Mouse (Mus musculus) myocyte (in vitro differentiated cells): Measurements from ENCODE around the gene Hoxd10. TPM values are rescaled to one million over a fixed set of nuclear protein-coding genes. Genes with fewer than 3 reads are reported as not detected.

ENCODE experiments used
- H3K27me3 ChIP-seq: one replicate; pipeline ENCODE4 v1.6.1; 2011; ENCODE audit not compliant: control insufficient read depth, insufficient read depth, insufficient read length
- H3K36me3 ChIP-seq: one replicate; pipeline ENCODE4 v1.6.1; 2011; ENCODE audit not compliant: control insufficient read depth, insufficient read depth
- H3K4me2 ChIP-seq: one replicate; pipeline ENCODE4 v1.6.1; 2011; ENCODE audit warnings: low read depth, control low read depth
- H3K4me3 ChIP-seq: one replicate; pipeline ENCODE4 v1.5.1; 2011; ENCODE audit warnings: mild to moderate bottlenecking, control low read depth, moderate library complexity
- H3K79me2 ChIP-seq: one replicate; pipeline ENCODE4 v1.6.1; 2011; ENCODE audit not compliant: control insufficient read depth, insufficient read depth
- H3ac ChIP-seq: one replicate; pipeline ENCODE4 v1.6.1; 2011; ENCODE audit not compliant: control insufficient read depth, insufficient read length
- CEBPB ChIP-seq: IDR thresholded peaks from 2 replicates; pipeline ENCODE4 v1.6.1; 2011; ENCODE audit warnings: mild to moderate bottlenecking, moderate library complexity; ENCODE audit not compliant: poor library complexity, insufficient read depth, severe bottlenecking
- E2F4 ChIP-seq: IDR thresholded peaks from one replicate; pipeline ENCODE4 v1.6.1; 2011; ENCODE audit warnings: mild to moderate bottlenecking, control low read depth, moderate library complexity; ENCODE audit not compliant: insufficient read depth
- MAX ChIP-seq: IDR thresholded peaks from one replicate; pipeline ENCODE4 v1.6.1; 2011; ENCODE audit warnings: low read depth, mild to moderate bottlenecking, control low read depth
- MYOD1 ChIP-seq, 3 experiments: IDR thresholded peaks; one replicate each; pipeline ENCODE4 v1.6.1; 2011; ENCODE audit warnings: control low read depth in 2 of 3, low read depth in 2 of 3, mild to moderate bottlenecking in 2 of 3, moderate library complexity in 1 of 3; ENCODE audit not compliant: insufficient read length in 2 of 3, control insufficient read depth in 1 of 3
- MYOG ChIP-seq, 3 experiments: IDR thresholded peaks; one replicate each; pipeline ENCODE4 v1.6.1; 2011; ENCODE audit warnings: control low read depth in 2 of 3, low read depth in 2 of 3, mild to moderate bottlenecking in 2 of 3; ENCODE audit not compliant: insufficient read length in 2 of 3, control insufficient read depth in 1 of 3, insufficient read depth in 1 of 3
- POLR2A ChIP-seq: IDR thresholded peaks from one replicate; pipeline ENCODE4 v1.6.1; 2011; ENCODE audit warnings: low read depth, mild to moderate bottlenecking, control low read depth, moderate library complexity; ENCODE audit not compliant: insufficient read length
- POLR2AphosphoS2 ChIP-seq: IDR thresholded peaks from one replicate; pipeline ENCODE4 v1.6.1; 2011; ENCODE audit warnings: low read depth, control low read depth; ENCODE audit not compliant: insufficient read length
- REST ChIP-seq: IDR thresholded peaks from one replicate; pipeline ENCODE4 v1.6.1; 2011; ENCODE audit warnings: mild to moderate bottlenecking, control low read depth, moderate library complexity; ENCODE audit not compliant: insufficient read depth, insufficient read length
- SRF ChIP-seq: IDR thresholded peaks from one replicate; pipeline ENCODE4 v1.6.1; 2011; ENCODE audit warnings: low read depth; ENCODE audit not compliant: control insufficient read depth, insufficient read length
- TCF12 ChIP-seq: IDR thresholded peaks from one replicate; pipeline ENCODE4 v1.6.1; 2011; ENCODE audit warnings: mild to moderate bottlenecking, control low read depth; ENCODE audit not compliant: poor library complexity, insufficient read depth, severe bottlenecking
- TCF3 ChIP-seq: IDR thresholded peaks from one replicate; pipeline ENCODE4 v1.6.1; 2011; ENCODE audit warnings: low read depth, control low read depth; ENCODE audit not compliant: insufficient read length
- USF1 ChIP-seq: IDR thresholded peaks from one replicate; pipeline ENCODE4 v1.6.1; 2011; ENCODE audit warnings: low read depth, mild to moderate bottlenecking, control low read depth, moderate library complexity
- polyA plus RNA-seq: library from polyadenylated mRNA; unstranded; fragments of >200 nt; fragmentation: generic; extraction: Trizol; gene quantifications from one replicate; pipeline ENCODE4 v1.2.1, GENCODE M21; 2012; ENCODE audit warnings: missing spikeins

Gene Hoxd10
- polyA plus RNA-seq, 1 experiment, result not detected

DNA sequence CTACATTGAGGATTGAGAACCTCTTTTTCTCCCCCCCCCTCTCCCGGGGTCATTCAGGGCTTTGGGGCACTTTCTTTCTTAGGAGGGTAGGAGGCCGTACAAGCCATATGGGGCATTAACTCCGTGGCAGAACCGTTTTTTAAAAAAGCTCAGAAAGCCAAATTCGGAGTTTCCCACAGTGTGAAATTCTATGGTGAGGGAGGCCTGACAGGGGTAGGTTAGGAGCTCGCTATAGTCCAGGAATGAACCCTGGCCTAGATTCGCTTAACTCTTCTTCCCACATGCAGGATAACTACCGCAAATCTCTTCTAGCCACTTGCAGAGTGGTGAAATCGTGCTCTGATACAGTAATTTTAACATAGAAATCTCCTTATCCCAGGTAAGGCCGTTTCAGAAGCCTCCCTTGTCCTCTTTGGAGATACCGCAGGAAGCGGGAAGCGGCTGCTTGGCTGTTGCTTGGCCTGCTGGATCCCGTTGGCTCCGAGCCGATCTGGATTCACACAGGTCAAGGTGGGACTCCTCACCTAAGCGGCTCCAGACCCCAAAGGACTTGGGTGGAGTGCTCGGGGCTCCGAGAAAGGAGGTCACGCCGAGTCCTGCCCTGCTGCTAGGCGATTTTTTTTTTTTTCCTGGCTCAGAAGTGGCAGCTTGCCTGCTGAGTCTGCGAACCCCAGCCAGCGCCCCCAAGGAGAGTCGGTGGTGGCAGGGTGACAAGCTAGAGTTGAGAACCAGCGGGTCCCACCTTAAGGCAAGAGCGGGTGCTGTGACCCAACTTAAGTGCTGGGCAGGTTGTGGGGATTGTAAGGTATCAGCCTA, 43.5 kb downstream of the Hoxd10 start:
- H3ac ChIP-seq, result no peak overlapping the region
- H3K27me3 ChIP-seq, result peaks cover 72% of the 10 kb centered on the region
- H3K4me2 ChIP-seq, result no peak overlapping the region
- H3K79me2 ChIP-seq, result no peaks in the 10 kb centered on the region
- TF ChIP-seq E2F4, result no peak
- TF ChIP-seq MYOG (IDR thresholded peaks at IDR 0.05; ENCODE audit: control insufficient read depth in 1 of 3, insufficient read depth in 1 of 3, insufficient read length in 2 of 3, low read depth in 2 of 3), result no peak
- no peak for TF ChIP-seq SRF
- no peak for TF ChIP-seq MAX
- no peak for TF ChIP-seq REST
- no peak for TF ChIP-seq TCF3
- TF ChIP-seq CEBPB, result no peak
- TF ChIP-seq MYOD1 (IDR thresholded peaks at IDR 0.05; ENCODE audit: control insufficient read depth in 1 of 3, insufficient read length in 2 of 3, low read depth in 2 of 3), result no peak
- TF ChIP-seq POLR2A, result no peak
- TF ChIP-seq POLR2AphosphoS2, result no peak
- TF ChIP-seq USF1, result no peak
- TF ChIP-seq TCF12, result no peak
- H3K36me3 ChIP-seq, result no peaks in the 10 kb centered on the region
- H3K4me3 ChIP-seq, result no peak overlapping the region

DNA sequence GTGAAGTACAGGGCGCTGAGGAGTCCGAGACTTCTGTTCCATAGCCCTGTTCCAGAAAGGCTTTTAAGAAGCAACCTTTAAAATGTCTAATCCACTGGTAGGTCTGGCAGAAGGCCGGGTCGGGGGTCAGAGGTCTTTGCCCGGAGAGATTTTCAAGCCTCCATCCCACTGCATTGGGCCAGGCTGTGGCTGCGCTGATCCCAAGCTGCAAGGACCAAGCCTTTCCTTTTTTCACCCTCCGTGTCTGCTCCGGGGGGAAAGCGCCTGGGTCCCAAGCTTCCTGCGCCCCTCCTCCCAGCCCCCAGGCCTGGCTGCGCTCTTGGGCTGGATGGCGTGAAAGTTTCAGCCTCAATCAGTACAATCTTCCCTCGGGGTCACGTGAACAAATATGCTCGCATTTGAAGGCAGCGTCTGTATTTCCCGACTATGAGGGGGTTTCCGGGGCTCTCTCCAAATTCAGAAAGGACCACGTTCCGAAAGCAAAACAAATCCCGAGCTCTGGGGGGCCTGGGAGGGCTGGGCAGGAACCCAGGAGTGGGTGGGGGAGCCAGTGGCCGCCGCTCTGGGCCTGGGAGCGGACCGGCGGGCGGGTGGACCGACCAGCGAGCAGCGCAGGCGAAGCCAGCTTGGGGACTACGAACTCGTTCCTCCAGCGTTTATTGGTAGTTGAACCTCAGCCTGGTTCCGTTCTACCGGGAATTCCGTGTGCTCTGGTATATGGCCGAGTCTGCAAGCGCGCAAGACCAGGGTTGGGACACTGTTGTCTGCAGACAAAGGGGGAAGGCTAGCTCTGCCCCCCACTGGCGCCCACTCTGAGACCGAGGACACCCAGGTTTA, 44.3 kb downstream of the Hoxd10 start:
- Histone ChIP-seq H3K79me2 (no peaks in the 10 kb centered on the region), H3K4me2 (no peak overlapping the region), H3ac (no peak overlapping the region), H3K27me3 (peaks cover 75% of the 10 kb centered on the region), H3K36me3 (no peaks in the 10 kb centered on the region), H3K4me3 (no peak overlapping the region)
- peak; percentile 18 for TF ChIP-seq USF1
- TF ChIP-seq POLR2A, result no peak

DNA sequence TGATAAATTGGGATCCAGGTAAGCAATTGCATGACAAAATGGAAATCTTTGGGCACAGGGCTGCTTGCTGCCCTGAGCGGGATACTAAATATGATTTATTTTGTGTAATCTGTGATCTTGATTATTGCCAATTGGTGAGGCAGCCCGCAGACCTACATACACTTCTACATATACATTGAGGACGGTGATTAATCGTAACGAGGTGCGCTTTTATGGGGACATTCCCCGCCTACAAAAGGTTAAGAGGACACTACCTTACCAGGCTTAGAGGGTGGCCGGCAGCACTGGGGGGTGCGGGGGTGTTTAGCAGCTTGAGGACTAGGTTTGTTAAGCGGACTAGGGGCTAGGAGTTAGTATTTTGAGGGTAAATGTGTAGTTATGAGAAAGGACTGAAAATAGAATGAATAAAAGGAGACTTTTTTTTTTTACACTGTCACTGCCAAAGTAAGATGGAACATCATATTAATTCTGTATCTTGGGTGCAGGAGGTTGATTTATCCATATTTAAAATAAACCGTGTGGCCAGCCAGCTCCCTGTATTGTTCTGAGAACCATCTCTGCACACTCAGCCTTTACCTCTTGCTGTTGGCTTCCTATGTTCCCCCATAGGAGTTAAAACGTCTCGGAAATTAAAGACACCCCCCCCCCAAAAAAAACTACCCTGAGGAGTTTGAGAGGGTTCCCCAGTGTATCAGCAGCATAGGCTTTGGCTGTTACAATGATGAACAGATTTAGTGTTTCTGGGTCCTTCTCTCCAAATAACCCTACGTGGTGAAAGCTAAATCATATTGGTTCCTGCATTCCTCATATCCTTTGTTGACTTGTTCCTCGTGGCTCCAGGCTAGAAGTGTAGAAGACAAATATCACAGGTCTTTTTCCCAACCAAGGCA, 45.2 kb downstream of the Hoxd10 start:
- H3K27me3 ChIP-seq, result peaks cover 75% of the 10 kb centered on the region
- no peak overlapping the region for H3K4me3 ChIP-seq
- H3K36me3 ChIP-seq, result no peaks in the 10 kb centered on the region
- H3ac ChIP-seq, result no peak overlapping the region
- TF ChIP-seq TCF12 (no peak), SRF (no peak), TCF3 (no peak), USF1 (no peak), REST (no peak), MYOG (IDR thresholded peaks at IDR 0.05; ENCODE audit: control insufficient read depth in 1 of 3, insufficient read depth in 1 of 3, insufficient read length in 2 of 3, low read depth in 2 of 3) (no peak), MYOD1 (IDR thresholded peaks at IDR 0.05; ENCODE audit: control insufficient read depth in 1 of 3, insufficient read length in 2 of 3, low read depth in 2 of 3) (no peak), E2F4 (no peak), POLR2AphosphoS2 (no peak), MAX (no peak), POLR2A (no peak), CEBPB (no peak)
- no peaks in the 10 kb centered on the region for H3K79me2 ChIP-seq
- no peak overlapping the region for H3K4me2 ChIP-seq

DNA sequence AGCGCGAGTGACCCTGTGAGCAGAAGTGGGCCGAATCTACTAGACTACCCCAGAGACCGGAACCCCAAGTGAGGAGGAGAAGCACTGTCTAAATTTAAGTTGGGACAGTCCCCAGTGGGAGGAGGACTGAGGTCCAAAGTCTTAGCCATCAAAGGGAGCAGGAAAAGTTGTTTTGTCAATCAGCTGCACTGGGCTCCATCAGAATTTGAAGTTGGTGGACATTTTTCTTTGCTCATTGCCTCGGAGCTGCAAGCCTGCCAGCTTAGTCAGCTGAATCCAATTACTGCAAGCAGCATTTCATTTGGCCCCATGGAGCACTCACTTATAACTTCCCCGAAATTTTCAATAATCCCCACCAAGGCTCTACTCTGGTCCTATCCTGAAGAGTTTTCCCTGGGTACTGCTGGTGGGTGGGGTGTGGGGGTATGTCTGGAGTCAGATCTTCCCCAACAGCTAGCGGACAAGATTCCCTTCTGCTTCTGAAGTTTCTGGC, 45.9 kb downstream of the Hoxd10 start:
- no peak overlapping the region for H3K4me3 ChIP-seq
- H3K36me3 ChIP-seq, result no peaks in the 10 kb centered on the region
- H3ac ChIP-seq, result no peak overlapping the region
- no peak overlapping the region for H3K4me2 ChIP-seq
- TF ChIP-seq SRF, result no peak
- no peak for TF ChIP-seq MYOD1 (IDR thresholded peaks at IDR 0.05; ENCODE audit: control insufficient read depth in 1 of 3, insufficient read length in 2 of 3, low read depth in 2 of 3)
- no peak for TF ChIP-seq TCF3
- TF ChIP-seq USF1, result no peak
- H3K27me3 ChIP-seq, result peaks cover 71% of the 10 kb centered on the region
- H3K79me2 ChIP-seq, result no peaks in the 10 kb centered on the region
